Mouse (Mus musculus): ENCODE measurements at regions not wholly inside any gene's neighbourhood (a gene's known extent, or its start where the extent isn't known, plus 50 kb on each side); places are given as distances from the start of the nearest gene placed in this dataset.

DNA sequence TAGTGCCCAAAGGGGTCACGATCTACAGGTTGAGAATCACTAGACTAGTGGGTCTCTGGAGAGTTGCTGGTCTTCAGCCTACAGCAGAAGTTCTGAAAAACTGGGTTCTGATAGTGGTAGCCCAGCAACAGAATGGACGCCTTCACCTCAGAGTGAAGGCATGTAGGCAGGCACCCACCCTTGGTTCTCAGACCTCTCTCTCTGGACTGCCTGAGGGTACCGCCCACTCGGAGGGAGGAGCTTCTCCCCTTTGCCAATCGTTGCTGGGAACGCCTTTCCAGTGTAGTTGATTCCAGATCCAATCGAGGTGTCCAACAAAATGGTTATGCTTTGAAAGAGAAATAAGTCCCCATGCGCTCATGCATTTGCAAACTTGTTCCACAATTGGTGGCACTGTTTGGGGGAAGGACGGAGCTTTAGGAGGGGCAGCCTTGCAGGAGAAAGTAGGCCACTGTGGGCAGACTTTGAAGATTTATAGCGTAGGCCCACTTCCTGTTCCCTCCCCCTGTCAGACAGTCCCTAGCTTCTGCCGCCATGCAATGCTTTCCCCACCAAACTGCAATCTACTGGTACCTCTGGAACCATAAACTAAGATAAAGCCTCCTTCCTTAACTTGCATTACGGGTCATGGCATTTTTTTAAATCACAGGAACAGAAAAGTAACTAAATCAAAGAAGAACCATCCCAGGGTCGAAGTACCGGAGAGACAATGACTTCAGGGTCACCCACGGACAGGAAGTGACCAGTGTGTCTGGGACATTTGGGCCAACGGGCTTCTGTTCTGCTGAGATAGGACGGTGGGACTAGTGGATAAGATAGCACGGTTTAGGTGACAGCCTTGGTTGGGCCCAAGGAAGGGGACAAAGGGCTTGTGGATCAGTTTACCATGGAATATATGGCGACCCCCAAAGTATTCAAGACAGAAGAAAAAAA, 224.5 kb downstream of the Gadd45g start:
- Histone ChIP-seq H3K27me3 (ENCODE audit: control insufficient read depth, insufficient read depth, low read length) (no peaks in the 10 kb centered on the region), H3K27ac (no peak overlapping the region), H3K9me3 (ENCODE audit: control insufficient read depth, low read length) (no peaks in the 10 kb centered on the region), H3K4me1 (replicated peaks; ENCODE audit: control insufficient read depth, insufficient read depth, low read length) (no peaks in the 10 kb centered on the region), H3K36me3 (replicated peaks; ENCODE audit: control insufficient read depth, insufficient read depth) (no peaks in the 10 kb centered on the region), H3K4me2 (replicated peaks) (no peak overlapping the region), H3K4me3 (replicated peaks; ENCODE audit: low read length) (no peak overlapping the region), H3K9ac (no peak overlapping the region)
- DNase-seq (ENCODE audit: low spot score) (no peak), ATAC-seq (ENCODE audit: low FRiP score) (no peak)
- WGBS: 92% methylated on average over 19 of the region's 19 CpGs

DNA sequence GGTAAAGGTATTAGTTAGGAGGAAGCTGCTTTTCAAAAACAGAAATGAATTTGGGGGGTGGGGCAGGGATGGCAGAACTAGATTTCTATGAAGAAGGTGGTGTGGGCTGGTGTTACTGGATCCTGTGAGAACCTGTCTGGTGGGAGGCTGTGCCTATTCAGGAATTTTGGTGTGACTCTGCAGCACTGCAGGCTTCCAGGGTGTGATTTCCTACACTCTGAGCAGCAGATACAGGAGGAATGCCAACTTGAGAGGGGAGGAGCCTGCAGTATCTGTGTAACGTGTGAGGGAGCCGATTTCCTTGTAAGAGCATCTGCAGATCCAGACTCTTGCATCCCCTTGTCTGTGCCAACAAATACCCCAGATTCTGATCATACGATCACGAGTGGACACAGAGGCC, 231.1 kb downstream of the Gadd45g start:
- no peaks in the 10 kb centered on the region for H3K4me1 ChIP-seq (replicated peaks; ENCODE audit: control insufficient read depth, insufficient read depth, low read length)
- no peak overlapping the region for H3K4me2 ChIP-seq (replicated peaks)
- H3K9ac ChIP-seq: no peak overlapping the region
- H3K36me3 ChIP-seq (replicated peaks; ENCODE audit: control insufficient read depth, insufficient read depth): no peaks in the 10 kb centered on the region
- no peak overlapping the region for H3K27ac ChIP-seq
- DNase-seq (ENCODE audit: low spot score) (no peak), ATAC-seq (ENCODE audit: low FRiP score) (no peak)
- H3K4me3 ChIP-seq (replicated peaks; ENCODE audit: low read length): no peak overlapping the region
- WGBS: 71% methylated on average over 4 of the region's 4 CpGs
- no peaks in the 10 kb centered on the region for H3K27me3 ChIP-seq (ENCODE audit: control insufficient read depth, insufficient read depth, low read length)
- H3K9me3 ChIP-seq (ENCODE audit: control insufficient read depth, low read length): no peaks in the 10 kb centered on the region

DNA sequence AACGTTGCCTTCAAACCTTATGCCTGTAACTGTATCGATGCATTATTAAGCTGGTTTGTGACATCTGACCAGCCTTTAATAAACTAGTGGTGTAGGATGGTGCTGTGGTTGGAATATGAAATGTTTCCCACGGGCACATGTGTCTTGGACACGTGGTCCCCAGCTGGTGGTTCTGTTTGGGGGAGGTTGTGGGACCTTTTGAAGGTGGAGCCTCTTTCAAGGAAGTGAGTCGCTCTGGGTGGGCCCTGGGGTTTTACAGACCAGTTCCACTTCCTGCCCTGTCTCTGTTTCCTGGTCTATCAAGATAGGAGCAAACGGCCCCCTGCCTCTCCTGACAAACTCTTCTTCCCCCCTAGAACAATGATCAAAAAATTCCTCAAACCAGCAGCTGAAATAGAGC, 232.1 kb downstream of the Gadd45g start:
- WGBS: 77% methylated on average over 6 of the region's 6 CpGs
- no peak overlapping the region for H3K9ac ChIP-seq
- H3K4me2 ChIP-seq (replicated peaks): no peak overlapping the region
- DNase-seq (ENCODE audit: low spot score): no peak
- H3K9me3 ChIP-seq (ENCODE audit: control insufficient read depth, low read length): no peaks in the 10 kb centered on the region
- no peaks in the 10 kb centered on the region for H3K27me3 ChIP-seq (ENCODE audit: control insufficient read depth, insufficient read depth, low read length)
- ATAC-seq (ENCODE audit: low FRiP score): no peak
- H3K4me3 ChIP-seq (replicated peaks; ENCODE audit: low read length): no peak overlapping the region
- no peak overlapping the region for H3K27ac ChIP-seq
- H3K36me3 ChIP-seq (replicated peaks; ENCODE audit: control insufficient read depth, insufficient read depth): no peaks in the 10 kb centered on the region
- 0 out of 2 replicates have a peak, but pooled peaks cover 3% of the 10 kb centered on the region for H3K4me1 ChIP-seq (replicated peaks; ENCODE audit: control insufficient read depth, insufficient read depth, low read length)

DNA sequence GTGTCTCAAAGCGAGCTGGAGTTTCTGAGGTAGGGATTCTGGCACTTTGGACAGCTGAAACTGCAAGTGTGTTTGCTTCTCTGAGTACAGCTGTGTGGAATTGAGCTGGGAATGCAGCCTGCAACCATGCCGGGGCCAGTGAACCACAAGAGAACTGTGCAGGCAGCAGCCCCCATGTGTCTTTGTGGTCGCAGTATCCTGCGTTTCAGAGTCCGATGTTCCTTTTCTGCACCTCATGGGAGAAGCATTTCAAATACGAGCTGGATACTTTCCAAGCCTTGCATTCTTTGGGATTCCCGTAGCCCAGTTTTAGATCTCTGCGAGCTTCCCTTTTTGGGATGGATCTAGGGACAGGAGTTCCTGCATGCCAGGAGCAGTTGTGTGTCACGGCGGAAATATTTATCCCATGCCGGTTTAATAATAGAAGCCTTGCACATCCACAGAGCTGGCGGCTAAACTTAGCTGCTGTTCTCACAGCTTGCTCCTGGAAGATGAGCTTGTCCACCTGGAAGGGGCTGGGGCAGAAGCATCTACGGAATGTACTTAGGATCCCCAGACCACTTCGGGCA, 233.3 kb downstream of the Gadd45g start:
- ATAC-seq (ENCODE audit: low FRiP score) (no peak), DNase-seq (ENCODE audit: low spot score) (no peak)
- Histone ChIP-seq H3K4me2 (replicated peaks) (no peak overlapping the region), H3K27ac (no peak overlapping the region), H3K27me3 (ENCODE audit: control insufficient read depth, insufficient read depth, low read length) (no peaks in the 10 kb centered on the region), H3K4me1 (replicated peaks; ENCODE audit: control insufficient read depth, insufficient read depth, low read length) (0 out of 2 replicates have a peak, but pooled peaks cover 4% of the 10 kb centered on the region), H3K9me3 (ENCODE audit: control insufficient read depth, low read length) (no peaks in the 10 kb centered on the region), H3K4me3 (replicated peaks; ENCODE audit: low read length) (no peak overlapping the region), H3K36me3 (replicated peaks; ENCODE audit: control insufficient read depth, insufficient read depth) (no peaks in the 10 kb centered on the region), H3K9ac (no peak overlapping the region)
- WGBS: 65% methylated on average over 14 of the region's 14 CpGs

DNA sequence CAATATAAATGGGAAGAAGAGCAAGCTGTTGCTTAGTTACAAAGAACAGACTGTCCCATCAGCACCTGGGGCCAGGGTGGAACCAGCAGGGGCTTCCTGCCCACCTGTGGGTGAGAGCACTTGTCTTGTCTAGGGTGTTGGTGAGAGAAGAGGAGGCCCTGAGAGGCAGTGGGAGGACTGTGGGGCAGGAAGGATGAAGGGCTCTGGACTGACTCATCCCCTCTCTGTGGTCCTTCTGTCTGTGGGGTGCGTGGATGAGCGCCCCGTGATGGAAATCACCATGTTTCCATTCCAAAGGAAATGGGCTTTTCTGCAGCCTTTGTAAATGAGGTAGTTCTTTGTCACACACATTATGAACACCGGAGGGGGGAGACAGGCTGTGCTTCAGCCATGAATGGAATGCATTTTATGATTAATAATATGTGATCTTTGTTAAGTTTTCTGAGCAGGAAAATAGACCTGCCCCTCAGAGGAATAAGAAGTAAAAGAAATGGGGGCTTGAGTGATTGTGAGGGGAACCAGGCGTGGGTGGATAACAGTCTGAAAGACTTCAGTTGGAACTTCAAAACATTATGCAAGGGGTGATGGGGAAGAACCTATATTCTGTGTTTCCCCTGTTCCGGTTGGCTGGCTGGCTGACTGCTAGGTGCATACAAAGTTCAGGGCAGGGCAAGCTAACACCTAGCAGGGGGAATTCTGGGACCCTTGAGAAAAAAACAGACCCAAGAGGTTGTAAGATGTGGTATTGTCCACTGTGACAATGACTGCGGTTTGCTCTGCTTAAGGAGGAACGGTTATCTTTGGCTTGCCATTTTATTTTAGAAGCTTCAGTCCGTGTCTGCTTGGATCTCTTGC, 237.3 kb downstream of the Gadd45g start:
- DNase-seq (ENCODE audit: low spot score) (no peak), ATAC-seq (ENCODE audit: low FRiP score) (no peak)
- no peaks in the 10 kb centered on the region for H3K9me3 ChIP-seq (ENCODE audit: control insufficient read depth, low read length)
- H3K4me3 ChIP-seq (replicated peaks; ENCODE audit: low read length): no peak overlapping the region
- H3K9ac ChIP-seq: no peak overlapping the region
- no peak overlapping the region for H3K27ac ChIP-seq
- H3K4me2 ChIP-seq (replicated peaks): no peak overlapping the region
- no peaks in the 10 kb centered on the region for H3K27me3 ChIP-seq (ENCODE audit: control insufficient read depth, insufficient read depth, low read length)
- 51% methylated on average over 9 of the region's 9 CpGs for WGBS
- H3K4me1 ChIP-seq (replicated peaks; ENCODE audit: control insufficient read depth, insufficient read depth, low read length): 0 out of 2 replicates have a peak, but pooled peaks cover 4% of the 10 kb centered on the region
- H3K36me3 ChIP-seq (replicated peaks; ENCODE audit: control insufficient read depth, insufficient read depth): no peaks in the 10 kb centered on the region

DNA sequence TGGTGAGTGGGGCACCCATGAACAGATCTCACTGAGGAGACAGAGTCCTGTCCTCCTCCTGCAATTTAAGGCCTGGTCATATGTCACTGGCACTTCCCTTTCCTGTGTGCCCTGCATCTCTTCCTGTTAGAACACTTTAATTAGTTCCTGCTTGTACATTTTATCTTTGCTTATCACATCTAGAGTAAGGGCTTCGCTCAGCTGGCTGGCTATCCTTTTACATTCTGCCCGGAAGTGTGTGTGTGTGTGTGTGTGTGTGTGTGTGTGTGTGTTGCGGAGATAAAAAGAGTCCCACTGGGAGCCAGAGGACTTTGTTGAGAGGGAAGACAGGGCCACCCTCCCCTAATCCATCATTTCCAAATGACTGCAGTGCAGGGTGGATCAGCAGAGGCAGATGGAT, 238.6 kb downstream of the Gadd45g start:
- ATAC-seq (ENCODE audit: low FRiP score) (no peak), DNase-seq (ENCODE audit: low spot score) (no peak)
- Histone ChIP-seq H3K27ac (no peak overlapping the region), H3K9me3 (ENCODE audit: control insufficient read depth, low read length) (no peaks in the 10 kb centered on the region), H3K9ac (no peak overlapping the region), H3K4me3 (replicated peaks; ENCODE audit: low read length) (no peak overlapping the region), H3K27me3 (ENCODE audit: control insufficient read depth, insufficient read depth, low read length) (no peaks in the 10 kb centered on the region), H3K36me3 (replicated peaks; ENCODE audit: control insufficient read depth, insufficient read depth) (no peaks in the 10 kb centered on the region), H3K4me1 (replicated peaks; ENCODE audit: control insufficient read depth, insufficient read depth, low read length) (0 out of 2 replicates have a peak, but pooled peaks cover 4% of the 10 kb centered on the region), H3K4me2 (replicated peaks) (no peak overlapping the region)
- 30% methylated on average over 3 of the region's 3 CpGs for WGBS

DNA sequence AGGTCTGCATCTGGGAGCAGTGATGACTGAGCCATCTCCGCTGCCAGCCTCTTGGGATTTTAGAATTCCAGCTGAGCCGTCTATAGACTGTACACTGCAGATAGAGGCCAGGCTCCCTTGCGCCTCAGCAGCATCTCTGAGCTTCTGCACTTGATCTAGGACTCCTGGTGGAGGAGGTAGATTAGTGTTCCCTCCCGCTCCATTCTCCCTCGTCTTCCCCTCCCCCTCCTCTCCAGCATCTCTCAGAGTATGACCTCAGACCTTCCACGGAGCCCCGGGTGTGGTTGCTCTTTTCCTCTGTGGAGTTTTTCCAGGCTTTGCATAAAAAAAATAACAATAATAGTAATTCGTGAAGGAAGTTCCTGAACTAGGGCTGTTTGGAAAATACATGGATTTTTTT, 241.8 kb downstream of the Gadd45g start:
- H3K27me3 ChIP-seq (ENCODE audit: control insufficient read depth, insufficient read depth, low read length): no peaks in the 10 kb centered on the region
- H3K4me1 ChIP-seq (replicated peaks; ENCODE audit: control insufficient read depth, insufficient read depth, low read length): 0 out of 2 replicates have a peak, but pooled peaks cover 4% of the 10 kb centered on the region
- no peaks in the 10 kb centered on the region for H3K36me3 ChIP-seq (replicated peaks; ENCODE audit: control insufficient read depth, insufficient read depth)
- no peak overlapping the region for H3K27ac ChIP-seq
- H3K9me3 ChIP-seq (ENCODE audit: control insufficient read depth, low read length): no peaks in the 10 kb centered on the region
- no peak overlapping the region for H3K4me2 ChIP-seq (replicated peaks)
- H3K4me3 ChIP-seq (replicated peaks; ENCODE audit: low read length): no peak overlapping the region
- no peak overlapping the region for H3K9ac ChIP-seq
- 44% methylated on average over 8 of the region's 8 CpGs for WGBS
- ATAC-seq (ENCODE audit: low FRiP score) (no peak), DNase-seq (ENCODE audit: low spot score) (no peak)

DNA sequence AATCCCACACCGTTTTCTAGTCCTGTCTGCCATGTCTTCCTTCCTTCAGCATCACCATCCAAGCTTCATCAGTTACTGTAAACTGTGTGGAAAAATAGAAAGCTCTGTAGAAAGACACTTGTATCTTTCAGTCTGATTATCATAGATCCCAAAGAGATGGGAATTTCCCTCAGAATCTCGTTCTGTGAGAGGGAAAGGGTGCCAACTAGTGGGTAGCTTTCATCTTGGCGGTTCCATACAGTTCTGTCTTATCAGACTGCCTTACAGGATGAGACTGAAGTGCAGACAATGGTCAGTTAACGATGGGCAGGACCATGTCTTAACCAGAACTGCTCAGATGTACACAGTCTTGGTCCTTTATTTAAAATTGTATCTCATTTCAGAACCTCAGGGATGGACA, 243.9 kb downstream of the Gadd45g start:
- Histone ChIP-seq H3K27ac (no peak overlapping the region), H3K36me3 (replicated peaks; ENCODE audit: control insufficient read depth, insufficient read depth) (no peaks in the 10 kb centered on the region), H3K9ac (no peak overlapping the region), H3K9me3 (ENCODE audit: control insufficient read depth, low read length) (no peaks in the 10 kb centered on the region), H3K4me2 (replicated peaks) (no peak overlapping the region), H3K27me3 (ENCODE audit: control insufficient read depth, insufficient read depth, low read length) (no peaks in the 10 kb centered on the region), H3K4me3 (replicated peaks; ENCODE audit: low read length) (no peak overlapping the region), H3K4me1 (replicated peaks; ENCODE audit: control insufficient read depth, insufficient read depth, low read length) (no peaks in the 10 kb centered on the region)
- DNase-seq (ENCODE audit: low spot score): no peak
- ATAC-seq (ENCODE audit: low FRiP score): no peak
- WGBS: 68% methylated on average over 4 of the region's 4 CpGs

DNA sequence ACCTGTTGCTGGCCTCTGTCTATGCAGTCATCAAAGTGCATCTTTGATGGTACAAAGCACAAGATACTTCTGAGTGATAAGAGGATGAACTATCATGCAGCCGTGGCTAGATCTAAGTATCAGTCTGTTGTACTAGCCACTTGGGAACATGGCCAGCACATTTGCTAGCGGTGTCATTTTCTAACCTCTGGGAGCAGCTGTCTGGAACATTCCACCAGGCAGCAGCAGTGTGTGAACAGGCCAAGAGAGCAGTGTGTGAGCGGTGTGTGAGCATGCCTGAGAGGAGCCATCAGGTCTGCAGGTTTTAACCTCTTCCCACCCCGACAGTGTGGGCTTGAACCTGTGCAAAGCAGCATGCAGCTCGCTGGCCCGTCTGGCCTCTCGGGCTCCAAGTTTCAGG, 248.3 kb downstream of the Gadd45g start:
- H3K27ac ChIP-seq: no peak overlapping the region
- WGBS: 90% methylated on average over 7 of the region's 7 CpGs

More for the DNA sequence above, 248.3 kb downstream of the Gadd45g start:
- H3K27me3 ChIP-seq (ENCODE audit: control insufficient read depth, insufficient read depth, low read length): no peaks in the 10 kb centered on the region
- H3K4me3 ChIP-seq (replicated peaks; ENCODE audit: low read length): no peak overlapping the region
- no peaks in the 10 kb centered on the region for H3K36me3 ChIP-seq (replicated peaks; ENCODE audit: control insufficient read depth, insufficient read depth)
- no peak for DNase-seq (ENCODE audit: low spot score)
- ATAC-seq (ENCODE audit: low FRiP score): no peak
- no peak overlapping the region for H3K9ac ChIP-seq
- H3K9me3 ChIP-seq (ENCODE audit: control insufficient read depth, low read length): no peaks in the 10 kb centered on the region
- H3K4me1 ChIP-seq (replicated peaks; ENCODE audit: control insufficient read depth, insufficient read depth, low read length): no peaks in the 10 kb centered on the region
- no peak overlapping the region for H3K4me2 ChIP-seq (replicated peaks)
